Mouse (Mus musculus) kidney, adult 8-10 months (tissue): Measurements from ENCODE around the gene Fkbp4.

ENCODE experiments used
- DNase-seq, 2 experiments: peaks; one replicate each; pipeline ENCODE4 v3.0.0; 2022

Gene Fkbp4

GRCm38 (mm10) chr6:128438317-128438870, at the start of gene Fkbp4:
Gene Fkbp4, minus strand, starts transcription at chr6:128438677.
- DNase-seq = peak; percentile 93 to 94

DNA sequence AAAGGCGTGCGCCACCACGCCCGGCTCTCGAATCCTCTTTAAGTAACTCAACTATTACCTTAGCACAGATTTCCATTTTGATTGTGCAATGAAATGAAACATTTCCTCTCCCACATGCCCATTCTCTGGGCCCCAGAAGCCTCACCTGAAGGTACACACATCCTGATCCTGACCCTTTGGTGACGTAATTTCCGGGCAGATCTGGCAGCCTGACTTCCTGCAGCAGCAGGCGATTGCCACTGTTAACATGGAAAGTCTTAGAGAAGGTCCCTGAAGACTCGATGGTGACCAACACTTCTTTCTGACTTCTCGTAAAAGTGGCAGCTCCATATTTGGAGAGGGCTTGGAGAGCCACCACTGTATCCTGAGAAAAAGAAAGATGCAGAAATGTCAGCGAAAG, 49.3 kb upstream of the Fkbp4 start:
- DNase-seq = no peak

DNA sequence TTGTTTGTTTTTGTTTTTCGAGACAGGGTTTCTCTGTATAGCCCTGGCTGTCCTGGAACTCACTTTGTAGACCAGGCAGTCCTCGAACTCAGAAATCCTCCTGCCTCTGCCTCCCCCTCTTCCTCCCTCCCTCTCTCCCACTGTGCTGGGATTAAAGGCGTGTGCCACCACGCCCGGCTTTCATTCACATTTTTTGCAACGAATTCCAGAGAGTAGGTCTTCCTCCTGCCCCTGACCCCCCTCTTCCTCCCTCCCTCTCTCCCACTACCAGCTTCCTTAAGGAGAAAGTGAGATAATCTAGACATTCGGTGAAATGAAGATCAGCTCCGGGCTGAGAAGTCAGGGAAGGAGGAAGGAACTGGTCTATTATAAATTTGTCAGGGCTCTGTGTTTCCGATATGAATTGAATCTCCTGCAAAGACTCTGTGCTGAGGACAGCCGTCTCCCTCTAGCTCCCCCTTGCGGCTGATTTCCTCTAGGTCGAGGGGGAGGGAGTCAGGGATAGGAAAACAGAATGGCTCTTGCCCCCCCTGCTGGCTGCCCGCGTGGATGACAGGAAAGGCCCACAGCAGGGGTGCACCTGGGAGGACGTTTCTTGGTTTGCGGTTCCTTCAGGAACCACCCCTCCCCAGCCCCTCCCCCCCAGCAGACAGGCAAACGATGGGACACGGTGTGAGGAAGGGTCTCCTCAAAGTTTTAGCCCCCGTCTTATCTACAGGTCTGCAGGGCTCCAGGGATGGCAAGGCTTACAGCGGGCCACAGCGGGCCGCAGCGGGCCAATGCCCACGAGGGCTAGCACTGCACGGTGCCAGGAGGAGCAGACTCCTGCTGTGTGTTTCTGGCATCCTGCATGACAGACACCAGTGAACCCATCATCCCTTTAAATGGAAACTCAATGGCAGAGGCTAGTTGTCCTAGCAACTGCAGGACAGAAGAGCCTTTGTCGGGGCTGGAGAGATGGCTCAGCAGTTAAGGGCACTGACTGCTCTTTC, 41.3 kb upstream of the Fkbp4 start:
- peak; percentile 91 to 97 for DNase-seq

- DNase-seq = no peak
Measured at GRCm38 (mm10) chr6:128477495-128477894, 39.0 kb upstream of the Fkbp4 start.

DNA sequence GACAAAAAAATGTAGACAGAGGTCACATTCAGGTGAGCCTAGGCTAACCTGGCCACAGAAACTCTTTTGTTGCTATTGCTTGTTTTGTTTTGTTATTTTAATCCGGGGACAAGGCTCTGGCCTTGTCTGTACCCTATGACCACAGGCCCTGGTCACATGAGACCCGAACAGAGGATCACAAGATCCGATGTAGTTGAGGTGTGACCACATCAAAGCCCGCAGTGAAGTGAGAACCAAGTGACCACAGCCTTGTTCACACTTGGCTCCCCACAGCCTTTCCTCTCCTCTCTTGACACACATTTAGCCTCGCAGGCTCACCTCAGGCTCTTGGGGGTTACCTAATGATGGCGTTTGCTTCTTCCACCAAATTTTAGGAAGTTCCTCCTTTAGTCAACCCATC, 35.6 kb upstream of the Fkbp4 start:
- no peak for DNase-seq

DNA sequence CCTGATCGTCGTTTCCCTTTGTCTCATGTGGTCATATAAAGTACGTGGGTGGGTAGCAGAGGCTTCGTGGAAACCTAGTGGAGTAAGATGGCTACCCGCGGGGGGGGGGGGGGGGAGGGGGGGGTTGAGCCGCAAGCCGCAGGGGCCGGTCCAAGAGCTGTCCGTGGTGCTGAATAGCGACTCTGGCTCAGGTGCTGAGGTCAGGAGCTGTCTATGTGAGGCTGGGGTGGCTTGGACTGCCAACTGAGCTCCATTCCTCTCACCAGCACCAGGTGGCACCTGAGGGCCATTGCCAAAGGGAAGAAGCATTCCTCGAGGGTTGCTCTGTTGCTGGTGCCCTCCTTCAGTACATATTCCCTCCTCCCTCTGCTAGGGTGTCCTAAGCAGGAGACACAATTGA, 31.0 kb upstream of the Fkbp4 start:
- peak; percentile 23 to 49 for DNase-seq

DNA sequence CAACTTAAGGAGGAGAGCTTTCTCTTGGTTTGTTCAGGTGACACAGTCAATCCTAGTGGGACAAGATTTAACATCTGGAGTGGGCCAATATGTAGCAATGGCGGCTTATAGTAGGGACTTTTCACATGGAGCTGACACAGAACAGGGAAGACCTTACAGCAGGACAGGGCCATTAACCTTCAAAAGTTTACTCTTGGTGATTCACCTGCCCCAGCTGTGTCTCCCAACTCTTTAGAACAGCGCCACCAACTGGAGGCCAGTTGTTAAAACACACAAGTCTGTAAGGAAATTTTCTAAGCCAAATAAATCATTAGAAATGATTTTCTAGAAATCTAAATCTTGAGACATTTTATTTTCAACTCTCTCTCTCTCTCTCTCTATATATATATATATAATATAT, 28.8 kb upstream of the Fkbp4 start:
- DNase-seq = no peak

GRCm38 (mm10) chr6:128466563-128466962, 28.1 kb upstream of the Fkbp4 start:
- DNase-seq = no peak

- no peak for DNase-seq
Measured at GRCm38 (mm10) chr6:128466043-128466442, 27.6 kb upstream of the Fkbp4 start.

DNA sequence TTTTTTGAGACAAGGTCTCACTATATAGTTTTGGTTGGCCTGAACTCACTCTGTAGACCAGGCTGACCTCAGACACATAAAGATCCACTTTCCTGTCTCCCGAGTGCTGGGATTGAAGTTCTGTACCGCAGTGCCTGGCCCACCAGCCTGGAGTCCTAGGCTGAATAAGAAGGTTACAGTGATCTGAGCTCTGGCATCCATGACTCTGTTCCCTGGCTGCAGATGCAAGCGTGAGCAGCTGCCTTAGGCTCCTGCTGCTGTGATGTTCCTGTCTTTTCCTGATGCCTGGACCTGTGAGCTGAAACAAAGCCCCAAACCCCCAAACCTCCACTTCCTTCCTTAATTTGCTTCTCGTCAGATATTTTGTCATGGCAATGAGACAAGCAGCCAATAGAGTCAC, 26.5 kb upstream of the Fkbp4 start:
- no peak for DNase-seq

DNA sequence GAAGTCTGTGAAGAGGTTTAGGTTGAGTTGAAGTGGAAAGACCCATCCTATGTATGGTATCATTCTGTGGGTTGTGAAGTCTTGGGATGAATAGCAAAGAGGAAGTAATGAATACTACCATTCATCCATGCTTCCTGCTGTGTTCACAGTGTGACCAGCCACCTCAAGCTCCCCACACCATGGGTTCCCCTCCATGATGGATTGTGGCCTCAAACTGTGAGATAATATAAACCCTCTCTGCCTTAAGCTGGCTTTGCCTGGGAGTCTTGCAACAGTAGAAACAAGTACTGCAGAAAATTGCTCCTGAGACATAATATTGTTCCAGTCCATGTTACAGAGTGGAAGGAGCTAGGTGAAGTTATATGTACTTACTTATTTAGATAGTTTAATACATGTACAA, 23.1 kb upstream of the Fkbp4 start:
- DNase-seq = no peak

GRCm38 (mm10) chr6:128460729-128461503, 22.4 kb upstream of the Fkbp4 start:
- DNase-seq = no peak

GRCm38 (mm10) chr6:128460321-128460720, 21.8 kb upstream of the Fkbp4 start:
- no peak for DNase-seq

GRCm38 (mm10) chr6:128457186-128457585, 18.7 kb upstream of the Fkbp4 start:
- no peak for DNase-seq

DNA sequence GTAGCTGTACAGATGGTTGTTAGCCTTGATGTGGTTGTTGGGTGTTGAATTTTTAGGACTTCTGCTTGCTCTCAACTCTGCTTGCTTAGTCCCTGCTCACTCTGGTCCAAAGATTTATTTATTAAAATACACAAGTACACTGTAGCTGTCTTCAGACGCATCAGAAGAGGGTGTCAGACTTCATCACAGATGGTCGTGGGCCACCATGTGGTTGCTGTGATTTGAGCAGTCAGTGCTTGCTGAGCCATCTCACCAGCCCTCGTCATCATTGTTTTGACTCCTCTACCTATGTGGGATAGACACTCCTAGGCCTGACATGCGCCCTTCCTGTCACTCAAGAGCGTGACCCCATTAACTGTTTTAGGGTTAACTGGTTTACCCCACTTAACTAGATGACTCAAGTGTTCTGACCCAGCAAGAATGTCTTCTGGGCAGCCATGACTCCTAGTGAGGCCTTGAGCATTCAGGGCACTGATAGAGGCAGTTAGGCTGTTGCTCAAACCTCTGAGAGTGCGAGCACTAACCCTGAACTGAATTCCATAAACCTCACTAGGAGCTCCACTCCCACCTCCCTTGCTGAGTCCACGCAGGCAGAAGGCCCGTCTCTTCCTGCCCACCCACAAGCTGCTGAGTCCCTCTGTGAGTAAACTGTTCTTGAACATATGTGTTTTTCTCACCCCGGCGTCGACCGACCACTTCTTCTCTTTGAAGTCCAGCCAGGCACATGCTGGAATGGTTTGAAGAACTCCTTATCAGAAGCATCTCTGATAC, 17.5 kb upstream of the Fkbp4 start:
- DNase-seq = no peak

GRCm38 (mm10) chr6:128447063-128447462, 8.6 kb upstream of the Fkbp4 start:
- DNase-seq = no peak

GRCm38 (mm10) chr6:128445761-128446535, 7.5 kb upstream of the Fkbp4 start:
- peak; percentile 77 to 81 for DNase-seq

GRCm38 (mm10) chr6:128440238-128440637, 1.8 kb upstream of the Fkbp4 start:
- DNase-seq = no peak

DNA sequence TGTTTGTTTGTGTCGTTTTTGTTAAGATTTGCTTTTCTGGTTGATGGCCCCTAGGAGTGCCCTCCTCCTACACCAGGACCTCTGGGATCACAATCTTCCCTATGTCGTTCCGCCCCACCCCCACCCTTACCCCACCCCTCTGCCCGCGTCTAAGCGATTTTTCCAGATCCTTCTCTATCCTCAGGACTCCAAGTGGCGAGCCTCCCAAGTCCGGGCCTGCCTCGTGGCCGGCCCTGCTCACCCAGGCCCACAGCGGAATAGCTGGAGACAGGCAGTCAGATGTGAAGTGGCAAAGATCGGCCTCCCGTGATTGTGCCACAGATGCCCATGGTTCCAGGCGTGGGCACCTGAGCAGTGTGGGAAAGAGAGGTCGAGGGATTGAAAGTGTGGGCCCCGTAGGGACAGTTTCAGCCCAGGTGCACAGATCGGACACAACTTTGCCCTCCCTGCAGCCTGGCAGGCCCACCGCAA, 429 bp upstream of the Fkbp4 start:
- DNase-seq = peak in 1 of 2 experiments; percentile 26

DNA sequence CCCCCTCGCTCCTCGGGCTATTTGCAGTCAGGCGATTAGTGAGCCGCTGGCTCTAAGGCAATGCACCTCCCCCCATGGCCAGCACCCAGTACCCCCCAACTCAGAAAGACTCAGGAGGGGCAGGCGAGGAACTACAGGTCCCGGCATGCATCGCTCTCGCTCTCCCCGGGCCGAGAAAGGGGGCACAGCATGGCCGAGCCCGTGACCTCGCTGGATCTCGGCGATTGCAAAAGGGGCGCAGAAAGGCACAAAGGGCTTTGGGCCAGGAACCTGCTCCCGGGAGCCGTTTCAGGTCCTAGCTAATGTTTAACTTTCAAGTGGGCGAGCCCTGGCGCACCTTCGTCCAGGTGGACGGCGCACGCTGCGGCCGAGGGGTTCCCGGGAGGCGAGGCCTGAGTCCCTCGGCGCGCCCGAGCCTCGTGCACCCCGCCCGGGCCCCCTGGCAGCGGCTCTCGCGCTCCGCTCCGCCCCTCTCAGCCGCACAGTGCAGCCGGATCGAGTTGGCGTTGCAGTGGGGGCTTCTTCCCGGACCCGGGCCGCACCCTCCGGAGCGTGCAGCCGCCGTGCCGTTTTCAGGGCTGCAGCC, 653 bp downstream of the Fkbp4 start:
- DNase-seq = peak; percentile 82 to 85

- no peak for DNase-seq
Measured at GRCm38 (mm10) chr6:128437288-128437687, 1.2 kb downstream of the Fkbp4 start.
